ENCODE assay signal across 34 mouse cellular contexts in genomic region chr12:90874840-90875239, GRCm38 (mm10).
"Had no signal": no experiment of that assay in that cellular context is flagged by ENCODE, and none has a peak within 500 bp of the region (broad histone marks: within the 10 kb centered on the region; RNA-seq: fewer than 3 reads in every experiment).

No protein-coding gene starts in this region.

- H3K27me3 ChIP-seq: heart, embryonic 12.5 days; heart, embryonic 13.5 days; heart, embryonic 15.5 days; hindbrain, embryonic 12.5 days; hindbrain, embryonic 13.5 days; hindbrain, embryonic 15.5 days; intestine, embryonic 15.5 days; kidney, embryonic 15.5 days had no signal

- H3K4me3 ChIP-seq: heart, embryonic 12.5 days; heart, embryonic 13.5 days; heart, embryonic 15.5 days; hindbrain, embryonic 10.5 days; hindbrain, embryonic 12.5 days; hindbrain, embryonic 13.5 days; hindbrain, embryonic 15.5 days; intestine, embryonic 15.5 days; kidney, embryonic 15.5 days; layer of hippocampus, adult 2 months; left cerebral cortex, adult 2 months had no signal

- H3K36me3 ChIP-seq: heart, embryonic 12.5 days; heart, embryonic 13.5 days; heart, embryonic 15.5 days; hindbrain, embryonic 10.5 days; hindbrain, embryonic 12.5 days; hindbrain, embryonic 13.5 days; hindbrain, embryonic 15.5 days; intestine, embryonic 15.5 days; kidney, embryonic 15.5 days had no signal

- ATAC-seq: hindbrain, embryonic 16.5 days; hindbrain, postnatal 0 days; inflammation-experienced regulatory T-cells, adult 6 months; intestine, embryonic 15.5 days; intestine, embryonic 16.5 days; intestine, postnatal 0 days had no signal

- H3K4me1 ChIP-seq: heart, embryonic 12.5 days; heart, embryonic 13.5 days; heart, embryonic 15.5 days; hindbrain, embryonic 10.5 days; hindbrain, embryonic 12.5 days; hindbrain, embryonic 13.5 days; hindbrain, embryonic 15.5 days; intestine, embryonic 15.5 days; kidney, embryonic 15.5 days had no signal

- H3K4me2 ChIP-seq: heart, embryonic 11.5 days; heart, embryonic 12.5 days; heart, embryonic 13.5 days; heart, embryonic 15.5 days; hindbrain, embryonic 12.5 days; hindbrain, embryonic 13.5 days; hindbrain, embryonic 14.5 days; hindbrain, embryonic 15.5 days; intestine, embryonic 15.5 days; kidney, embryonic 15.5 days had no signal

- H3K9me3 ChIP-seq: heart, embryonic 12.5 days; heart, embryonic 13.5 days; heart, embryonic 15.5 days; hindbrain, embryonic 10.5 days; hindbrain, embryonic 12.5 days; hindbrain, embryonic 13.5 days; hindbrain, embryonic 15.5 days; intestine, embryonic 15.5 days; kidney, embryonic 15.5 days had no signal

- H3K9ac ChIP-seq: heart, embryonic 12.5 days; heart, embryonic 13.5 days; heart, embryonic 15.5 days; hindbrain, embryonic 12.5 days; hindbrain, embryonic 13.5 days; hindbrain, embryonic 14.5 days; hindbrain, embryonic 15.5 days; intestine, embryonic 15.5 days; kidney, embryonic 15.5 days had no signal

- H3K27ac ChIP-seq: heart, embryonic 13.5 days; heart, embryonic 15.5 days; hindbrain, embryonic 10.5 days; hindbrain, embryonic 12.5 days; hindbrain, embryonic 13.5 days; hindbrain, embryonic 14.5 days; hindbrain, embryonic 15.5 days; hindbrain, postnatal 0 days; intestine, embryonic 15.5 days; kidney, embryonic 15.5 days; kidney, postnatal 0 days; layer of hippocampus, adult 2 months; left cerebral cortex, adult 2 months had no signal

- DNase-seq: heart, postnatal 10 days; heart, postnatal 14 days; heart, postnatal 36 days; heart, postnatal 4 days; kidney, adult 11 months; kidney, adult 18-20 months; kidney, adult 2 months; kidney, adult 8-10 months; kidney, adult 9 months; kidney, postnatal 10 days; kidney, postnatal 14 days; kidney, postnatal 25 days; kidney, postnatal 36 days; kidney, postnatal 4 days; layer of hippocampus, postnatal 36 days had no signal
